Mouse (Mus musculus): Measurements from ENCODE around the gene Kcnn1. TPM values are rescaled to one million over a fixed set of nuclear protein-coding genes. Genes with fewer than 3 reads are reported as not detected.
"Not testable (repeated sequence)": the region's sequence is repeated elsewhere in the genome, so short reads cannot be mapped to it uniquely, and the experiment has no call there.

The Kcnn1 gene
- polyA plus RNA-seq, 1 experiment from 2014 or later, result 0.25 TPM

DNA sequence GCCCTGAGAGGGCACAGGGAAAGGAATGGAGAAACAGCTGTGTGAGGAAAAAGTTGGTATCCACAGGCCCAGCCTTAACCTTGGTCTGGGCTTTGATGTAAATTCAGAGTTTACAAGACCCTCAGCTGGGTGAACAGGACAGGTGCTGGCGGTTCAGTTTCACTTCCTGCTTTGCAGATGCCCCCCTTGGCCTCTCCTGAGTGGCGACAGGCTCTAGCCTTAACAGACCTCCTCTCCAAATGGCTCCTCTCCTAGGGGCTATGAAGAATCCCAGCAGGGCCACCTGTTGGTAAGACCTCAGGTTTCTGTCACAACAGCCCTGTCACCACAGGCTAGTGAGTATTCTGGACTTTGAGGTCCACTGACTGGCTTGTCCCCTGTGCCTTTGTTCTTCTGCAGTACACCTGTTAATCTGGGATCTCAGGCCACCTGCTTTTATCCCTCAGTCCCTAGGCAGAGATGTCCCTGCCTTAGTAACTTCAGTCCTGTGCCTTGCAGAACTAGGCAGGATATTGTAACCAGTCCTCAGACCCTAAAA is 35.7 kb upstream of the Kcnn1 start:
- ATAC-seq (ENCODE audit: insufficient read depth), result no peak
- Histone ChIP-seq H3K27me3 (peaks cover 9% of the 10 kb centered on the region), H3K36me3 (replicated peaks) (peaks cover 27% of the 10 kb centered on the region), H3K4me3 (replicated peaks) (no peak overlapping the region), H3K9ac (peak overlapping the region; percentile 66), H3K27ac (replicated peaks) (no peak overlapping the region), H3K4me2 (peak overlapping the region; percentile 86), H3K9me3 (replicated peaks) (no peaks in the 10 kb centered on the region), H3K4me1 (replicated peaks) (peaks cover 46% of the 10 kb centered on the region)
- WGBS (ENCODE audit: insufficient replicate concordance), result 50% methylated on average over 2 of the region's 2 CpGs

DNA sequence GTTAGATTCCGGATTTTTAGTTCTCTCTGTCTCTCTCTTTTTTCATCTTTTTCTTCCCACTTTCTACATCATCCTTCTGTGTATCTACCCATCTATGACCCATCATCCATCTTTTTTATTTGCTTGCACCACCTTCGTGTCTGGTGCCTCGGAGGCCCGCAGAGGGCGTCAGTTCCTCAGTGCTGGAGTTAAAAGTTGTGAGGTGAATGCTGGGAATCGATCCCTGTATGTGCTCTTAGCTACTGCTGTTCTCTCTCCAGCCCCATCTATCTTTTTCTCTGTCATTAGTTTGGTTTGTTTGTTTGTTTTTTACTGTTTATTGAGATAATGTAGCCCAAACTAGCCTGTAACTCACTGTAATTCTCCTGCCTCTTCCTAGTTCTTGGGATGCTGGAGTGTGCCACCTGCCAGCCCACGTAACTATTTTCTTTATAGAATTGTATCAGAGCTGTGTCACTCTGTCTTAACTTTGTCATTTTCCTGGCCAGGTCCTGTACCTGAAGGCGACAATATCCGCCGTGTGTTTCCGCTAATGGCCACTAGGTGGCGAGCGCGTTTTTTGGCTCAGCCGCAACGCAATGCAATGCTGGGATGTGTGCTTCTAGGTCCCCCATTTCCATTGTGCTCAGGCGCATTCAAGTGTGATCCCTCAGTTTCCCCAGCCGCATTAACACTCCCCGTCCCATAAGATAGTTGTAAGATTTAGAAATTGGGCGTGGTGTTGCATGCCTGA is 34.8 kb upstream of the Kcnn1 start:
- Histone ChIP-seq H3K9me3 (replicated peaks) (no peaks in the 10 kb centered on the region), H3K27ac (replicated peaks) (peak overlapping the region; percentile 89), H3K4me1 (replicated peaks) (peaks cover 52% of the 10 kb centered on the region), H3K36me3 (replicated peaks) (peaks cover 28% of the 10 kb centered on the region), H3K4me3 (replicated peaks) (peak overlapping the region; percentile 79), H3K27me3 (peaks cover 17% of the 10 kb centered on the region), H3K9ac (peak overlapping the region; percentile 66), H3K4me2 (peak overlapping the region; percentile 86)
- peak; percentile 37 for ATAC-seq (ENCODE audit: insufficient read depth)
- under 1% methylated on average over 20 of the region's 20 CpGs for WGBS (ENCODE audit: insufficient replicate concordance)

DNA sequence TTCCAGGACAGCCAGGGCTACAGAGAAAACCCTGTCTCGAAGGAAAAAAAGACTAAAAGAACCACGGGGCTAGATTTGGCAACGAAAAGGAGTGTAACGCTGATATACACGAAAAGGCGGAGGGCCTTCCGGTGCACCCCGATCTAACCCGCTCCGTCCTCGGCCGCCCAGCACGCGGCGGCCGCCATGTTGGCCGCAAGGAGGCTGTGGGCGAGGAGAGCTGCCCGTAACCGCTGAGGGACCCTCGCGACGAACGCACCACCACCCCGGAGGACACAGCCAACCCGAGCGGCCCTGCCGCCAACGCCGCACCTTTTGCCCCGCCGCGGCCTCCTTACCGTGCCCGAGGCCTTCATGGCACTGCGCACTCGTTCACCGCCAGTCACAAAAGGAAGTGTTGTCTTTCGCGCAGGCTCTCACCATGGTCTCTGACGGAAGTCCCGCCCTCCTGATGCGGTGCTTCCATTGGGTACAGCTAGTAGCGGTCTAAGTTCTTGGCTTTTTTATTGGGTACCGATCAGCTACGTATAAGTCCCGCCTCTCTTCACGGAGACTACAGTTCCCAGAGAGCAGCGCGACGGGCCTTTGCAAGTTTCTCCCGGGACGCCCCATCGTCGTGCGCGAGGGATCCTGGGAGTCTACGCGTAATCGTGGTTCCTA is 34.1 kb upstream of the Kcnn1 start, which contains the start of gene Rpl18a:
Gene Rpl18a (minus strand): TSS at position 392 of the 660 bp plus-strand sequence.
- peaks cover 59% of the 10 kb centered on the region for H3K4me1 ChIP-seq (replicated peaks)
- peaks cover 21% of the 10 kb centered on the region for H3K27me3 ChIP-seq
- no peaks in the 10 kb centered on the region for H3K9me3 ChIP-seq (replicated peaks)
- peak within 1 kb of the TSS; percentile 89 for H3K27ac ChIP-seq (replicated peaks)
- peak within 1 kb of the TSS; percentile 89 for H3K9ac ChIP-seq
- H3K4me2 ChIP-seq, result peak within 1 kb of the TSS; percentile 92
- WGBS (ENCODE audit: insufficient replicate concordance), result under 1% methylated on average over 60 of the region's 60 CpGs
- ATAC-seq (ENCODE audit: insufficient read depth), result peak; percentile 96
- H3K4me3 ChIP-seq (replicated peaks), result peak within 1 kb of the TSS; percentile 79
- peaks cover 28% of the 10 kb centered on the region for H3K36me3 ChIP-seq (replicated peaks)

DNA sequence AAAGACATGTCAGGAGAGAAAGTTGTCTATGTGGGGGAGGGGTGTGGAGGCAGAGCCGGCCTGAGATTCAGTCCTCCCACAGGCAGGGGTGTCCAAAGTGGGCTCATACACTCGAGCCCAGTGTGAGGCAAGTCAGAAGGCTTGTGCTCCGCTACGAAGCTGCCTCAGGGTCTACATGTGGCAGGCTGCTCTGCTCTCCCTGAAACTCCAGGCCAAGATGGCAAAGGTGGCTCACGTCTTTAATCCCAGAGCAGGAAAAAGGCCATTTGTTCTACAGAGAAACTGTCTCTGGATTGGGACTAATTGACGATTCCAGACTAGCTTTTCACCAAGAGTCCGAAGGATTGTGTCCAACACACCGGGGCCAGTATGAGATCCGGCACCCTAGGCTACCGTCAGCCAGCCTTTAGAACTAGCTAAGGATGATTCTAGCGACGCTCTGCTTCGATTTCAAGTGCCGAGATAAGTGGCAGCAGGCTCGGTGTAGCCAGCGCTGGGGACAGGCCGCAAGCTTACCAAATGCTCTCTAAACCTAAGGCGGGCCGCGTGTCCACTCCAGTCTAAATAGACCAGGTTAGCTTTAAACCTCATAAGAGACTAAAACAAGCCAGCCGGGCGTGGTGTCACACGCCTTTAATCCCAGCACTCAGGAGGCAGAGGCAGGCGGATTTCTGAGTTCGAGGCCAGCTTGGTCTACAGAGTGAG is 33.4 kb upstream of the Kcnn1 start:
- Histone ChIP-seq H3K4me1 (replicated peaks) (peaks cover 66% of the 10 kb centered on the region), H3K9ac (peak overlapping the region; percentile 89), H3K27ac (replicated peaks) (peak overlapping the region; percentile 75), H3K4me3 (replicated peaks) (peak overlapping the region; percentile 79), H3K36me3 (replicated peaks) (peaks cover 28% of the 10 kb centered on the region), H3K27me3 (peaks cover 26% of the 10 kb centered on the region), H3K4me2 (peak overlapping the region; percentile 92), H3K9me3 (replicated peaks) (no peaks in the 10 kb centered on the region)
- no peak for ATAC-seq (ENCODE audit: insufficient read depth)
- under 1% methylated on average over 25 of the region's 25 CpGs for WGBS (ENCODE audit: insufficient replicate concordance)

DNA sequence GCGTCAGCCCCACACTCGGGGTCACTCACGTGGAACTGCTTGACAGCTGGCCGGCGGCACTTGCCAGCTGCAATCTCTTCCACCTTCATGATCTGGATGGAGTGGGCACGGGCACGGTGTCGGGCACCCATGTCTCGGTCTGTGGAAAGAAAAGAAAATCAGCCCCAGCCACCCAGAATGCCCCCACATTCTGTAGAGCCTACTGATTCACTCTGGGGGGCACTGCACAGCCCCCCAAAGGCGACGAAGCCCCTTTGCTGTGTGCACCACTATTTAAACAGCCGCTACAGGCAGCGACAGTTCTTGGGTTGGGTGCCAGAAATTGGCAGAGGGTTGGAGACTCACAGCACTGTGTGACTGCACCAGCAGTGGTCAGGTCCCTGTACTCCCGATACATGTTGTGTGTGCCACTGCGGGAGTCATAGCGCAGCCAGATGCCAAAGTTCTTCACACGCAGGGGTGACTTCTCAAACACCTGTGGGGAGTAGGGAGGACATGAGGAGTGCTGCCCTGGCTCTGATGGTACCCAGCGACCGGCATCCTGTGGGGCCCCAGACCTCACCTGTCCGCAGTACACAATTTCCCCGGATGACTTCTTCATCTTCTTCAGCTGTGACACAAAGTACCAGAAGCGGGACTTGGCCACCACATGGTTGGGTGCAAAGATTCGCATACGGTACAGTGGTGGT is 32.7 kb upstream of the Kcnn1 start:
- Histone ChIP-seq H3K4me1 (replicated peaks) (peaks cover 72% of the 10 kb centered on the region), H3K4me3 (replicated peaks) (peak overlapping the region; percentile 79), H3K4me2 (peak overlapping the region; percentile 92), H3K27me3 (peaks cover 34% of the 10 kb centered on the region), H3K36me3 (replicated peaks) (peaks cover 28% of the 10 kb centered on the region), H3K9ac (peak overlapping the region; percentile 89; the same call in 1 of the 2 replicates)
- H3K27ac ChIP-seq (replicated peaks); H3K9me3 ChIP-seq (replicated peaks); ATAC-seq (ENCODE audit: insufficient read depth): not testable (repeated sequence)
- 69% methylated on average over 24 of the region's 24 CpGs for WGBS (ENCODE audit: insufficient replicate concordance)

DNA sequence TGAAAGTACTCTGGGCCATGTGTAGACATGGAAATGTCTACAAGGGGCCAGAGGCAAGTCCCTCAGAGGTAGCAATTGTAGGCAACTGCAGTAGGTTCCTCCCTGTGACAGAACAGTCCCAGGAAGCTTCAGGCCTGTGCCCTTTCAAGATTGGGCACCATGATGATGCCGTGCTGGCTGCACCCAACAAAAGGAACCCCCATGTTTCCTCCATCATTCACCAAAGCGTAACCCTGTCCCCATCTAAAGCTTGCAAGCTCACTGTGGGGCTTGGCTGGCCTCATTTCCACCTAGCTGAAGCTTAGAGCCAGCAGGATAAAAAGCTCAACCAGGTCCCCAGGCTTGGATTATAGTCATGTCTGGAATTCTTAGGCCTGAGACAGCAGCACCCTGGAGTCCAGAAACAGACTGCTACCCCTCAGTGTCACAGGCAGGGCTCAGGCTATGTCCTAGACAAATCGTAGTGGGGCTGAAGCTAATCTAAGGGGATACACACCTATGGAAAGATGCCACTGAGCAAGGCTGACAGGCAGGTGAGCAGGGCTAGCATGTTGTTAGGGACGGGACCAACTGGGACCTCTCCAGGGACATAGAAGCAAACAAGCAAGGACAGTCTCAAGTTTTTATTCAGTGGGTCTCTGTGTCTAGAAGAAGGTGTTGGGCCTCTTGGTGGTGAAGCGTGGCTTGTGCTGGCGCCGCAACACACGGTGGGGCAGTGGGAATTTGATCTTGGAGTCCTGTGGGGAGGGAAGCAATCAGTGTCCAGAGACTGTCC is 31.9 kb upstream of the Kcnn1 start:
- WGBS (ENCODE audit: insufficient replicate concordance), result 84% methylated on average over 8 of the region's 8 CpGs
- H3K4me1 ChIP-seq (replicated peaks), result peaks cover 72% of the 10 kb centered on the region
- no peaks in the 10 kb centered on the region for H3K9me3 ChIP-seq (replicated peaks)
- H3K9ac ChIP-seq, result no peak overlapping the region
- peaks cover 28% of the 10 kb centered on the region for H3K36me3 ChIP-seq (replicated peaks)
- no peak overlapping the region for H3K4me3 ChIP-seq (replicated peaks)
- no peak overlapping the region for H3K27ac ChIP-seq (replicated peaks)
- H3K4me2 ChIP-seq, result no peak overlapping the region
- peaks cover 41% of the 10 kb centered on the region for H3K27me3 ChIP-seq
- ATAC-seq (ENCODE audit: insufficient read depth), result no peak

DNA sequence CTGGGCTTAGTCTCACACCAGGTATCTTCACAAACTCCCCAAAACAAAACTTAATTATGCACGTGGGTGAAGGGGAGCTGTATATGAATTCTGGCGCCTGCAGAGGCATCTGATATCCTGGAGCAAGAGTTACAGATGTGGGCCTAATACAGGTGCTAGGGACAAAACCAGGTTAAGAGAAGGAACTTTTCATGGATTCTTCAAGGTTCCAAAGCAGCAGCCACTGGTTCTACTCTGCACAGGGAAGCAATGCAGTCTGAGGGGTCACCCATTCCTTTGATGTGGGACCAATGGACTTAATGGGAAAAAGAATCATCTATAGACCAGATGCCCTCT is 31.3 kb upstream of the Kcnn1 start:
- Histone ChIP-seq H3K27ac (replicated peaks) (no peak overlapping the region), H3K36me3 (replicated peaks) (peaks cover 28% of the 10 kb centered on the region), H3K9ac (no peak overlapping the region), H3K27me3 (peaks cover 47% of the 10 kb centered on the region), H3K4me2 (no peak overlapping the region), H3K9me3 (replicated peaks) (no peaks in the 10 kb centered on the region), H3K4me3 (replicated peaks) (no peak overlapping the region), H3K4me1 (replicated peaks) (peaks cover 71% of the 10 kb centered on the region)
- 52% methylated on average over 2 of the region's 2 CpGs for WGBS (ENCODE audit: insufficient replicate concordance)
- ATAC-seq (ENCODE audit: insufficient read depth), result no peak

DNA sequence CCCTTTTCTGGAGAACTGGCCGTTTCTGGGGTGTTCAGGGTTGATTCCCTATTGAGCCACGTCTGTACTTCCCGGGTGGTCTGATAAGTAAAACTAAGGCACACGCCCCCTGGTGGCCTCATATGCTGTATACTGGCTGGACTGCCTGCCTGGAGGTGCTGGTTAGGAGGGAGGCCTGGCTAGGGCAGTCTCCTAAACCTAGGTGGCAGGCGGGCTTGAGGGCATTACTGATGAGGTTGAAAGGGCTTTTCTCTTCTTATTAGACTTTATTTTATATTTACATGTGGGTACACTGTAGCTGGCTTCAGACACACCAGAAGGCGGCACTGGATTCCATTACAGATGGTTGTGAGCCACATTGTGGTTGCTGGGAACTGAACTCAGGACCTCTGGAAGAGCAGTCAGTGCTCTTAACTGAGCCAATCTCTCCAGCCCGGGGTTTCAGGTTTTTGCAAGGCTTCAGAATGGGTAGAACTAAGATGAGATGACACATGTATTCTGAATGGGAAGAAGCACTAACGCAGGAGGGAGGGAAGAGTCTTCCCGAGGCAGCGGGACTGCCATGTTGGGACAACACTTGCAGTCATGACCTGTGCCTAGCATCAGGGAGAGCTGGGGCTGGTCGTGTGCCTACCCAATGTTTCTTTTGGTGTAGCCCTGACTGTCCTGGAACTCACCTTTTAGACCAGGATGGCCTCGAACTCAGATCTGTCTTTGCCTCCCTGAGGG is 30.8 kb upstream of the Kcnn1 start:
- Histone ChIP-seq H3K4me1 (replicated peaks) (peaks cover 65% of the 10 kb centered on the region), H3K9me3 (replicated peaks) (no peaks in the 10 kb centered on the region), H3K9ac (no peak overlapping the region), H3K4me2 (no peak overlapping the region), H3K4me3 (replicated peaks) (no peak overlapping the region), H3K36me3 (replicated peaks) (peaks cover 28% of the 10 kb centered on the region), H3K27me3 (peaks cover 53% of the 10 kb centered on the region), H3K27ac (replicated peaks) (no peak overlapping the region)
- no peak for ATAC-seq (ENCODE audit: insufficient read depth)
- WGBS (ENCODE audit: insufficient replicate concordance), result 31% methylated on average over 12 of the region's 12 CpGs

DNA sequence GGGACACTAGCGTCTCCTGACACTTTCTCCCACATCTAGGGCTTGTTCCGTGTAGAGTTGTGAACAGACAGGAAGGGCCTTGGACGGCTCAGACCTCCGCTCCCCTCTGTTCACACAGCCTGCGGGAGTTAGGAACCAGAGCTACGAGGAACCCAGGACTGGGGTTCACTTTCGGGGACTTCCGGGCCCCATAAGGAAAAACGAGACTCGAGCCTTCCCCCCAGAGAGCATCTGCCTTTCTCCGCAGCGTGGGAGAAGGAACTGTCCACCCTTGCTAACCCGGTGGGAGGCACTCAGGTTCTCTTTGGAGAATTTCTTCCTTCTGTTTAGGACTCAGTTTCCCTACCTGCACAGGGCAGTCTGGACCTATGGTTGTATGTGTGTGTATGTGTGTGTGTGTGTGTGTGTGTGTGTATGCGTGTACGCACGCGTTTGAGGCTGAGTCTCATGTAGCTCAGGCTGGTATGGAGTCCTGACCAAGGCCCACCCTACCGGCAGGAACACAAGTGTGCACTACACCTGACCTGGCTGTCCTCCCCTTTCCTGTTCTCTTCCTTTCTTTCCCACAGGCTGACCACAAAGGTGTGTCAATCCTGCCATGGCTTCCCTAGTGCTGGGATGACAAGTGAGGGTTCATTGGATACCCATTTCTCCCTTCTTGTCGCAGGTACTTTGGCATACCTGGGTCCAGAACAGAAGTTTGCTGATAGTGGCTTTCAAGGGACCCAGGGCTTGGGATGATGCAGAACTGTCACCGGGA is 30.0 kb upstream of the Kcnn1 start:
- peaks cover 60% of the 10 kb centered on the region for H3K27me3 ChIP-seq
- H3K4me2 ChIP-seq, result peak overlapping the region; percentile 38
- peak overlapping the region; percentile 26 for H3K4me3 ChIP-seq (replicated peaks)

More for the DNA sequence above, 30.0 kb upstream of the Kcnn1 start:
- Histone ChIP-seq H3K9ac (no peak overlapping the region), H3K9me3 (replicated peaks) (no peaks in the 10 kb centered on the region), H3K27ac (replicated peaks) (no peak overlapping the region), H3K4me1 (replicated peaks) (peaks cover 58% of the 10 kb centered on the region), H3K36me3 (replicated peaks) (peaks cover 28% of the 10 kb centered on the region)
- ATAC-seq (ENCODE audit: insufficient read depth), result no peak
- whole genome bisulfite sequencing (ENCODE audit: insufficient replicate concordance), result 25% methylated on average over 20 of the region's 20 CpGs
